Mouse (Mus musculus) C2C12 (cell line): ENCODE results near the gene Sub1.

Source experiments
- CEBPB ChIP-seq: IDR thresholded peaks from one replicate; pipeline ENCODE4 v1.6.1; 2011; ENCODE audit warnings: low read depth, mild to moderate bottlenecking, control low read depth, moderate library complexity
- CTCF ChIP-seq: IDR thresholded peaks from one replicate; pipeline ENCODE4 v1.5.1; 2011; ENCODE audit not compliant: control insufficient read depth, insufficient read depth, insufficient read length
- FOSL1 ChIP-seq: IDR thresholded peaks from one replicate; pipeline ENCODE4 v1.8.0; 2011; ENCODE audit warnings: mild to moderate bottlenecking, low read length; ENCODE audit not compliant: poor library complexity, insufficient read depth, severe bottlenecking
- MAX ChIP-seq: IDR thresholded peaks from one replicate; pipeline ENCODE4 v1.6.1; 2011; ENCODE audit warnings: mild to moderate bottlenecking, control low read depth
- MYOD1 ChIP-seq: IDR thresholded peaks from one replicate; pipeline ENCODE4 v1.6.1; 2011; ENCODE audit warnings: low read depth; ENCODE audit not compliant: control insufficient read depth, insufficient read length
- MYOG ChIP-seq: IDR thresholded peaks from one replicate; pipeline ENCODE4 v1.6.1; 2011; ENCODE audit not compliant: control insufficient read depth, insufficient read length; ENCODE audit errors: extremely low read depth
- USF1 ChIP-seq: IDR thresholded peaks from one replicate; pipeline ENCODE4 v1.6.1; 2011; ENCODE audit warnings: low read depth, mild to moderate bottlenecking, control low read depth, moderate library complexity

DNA sequence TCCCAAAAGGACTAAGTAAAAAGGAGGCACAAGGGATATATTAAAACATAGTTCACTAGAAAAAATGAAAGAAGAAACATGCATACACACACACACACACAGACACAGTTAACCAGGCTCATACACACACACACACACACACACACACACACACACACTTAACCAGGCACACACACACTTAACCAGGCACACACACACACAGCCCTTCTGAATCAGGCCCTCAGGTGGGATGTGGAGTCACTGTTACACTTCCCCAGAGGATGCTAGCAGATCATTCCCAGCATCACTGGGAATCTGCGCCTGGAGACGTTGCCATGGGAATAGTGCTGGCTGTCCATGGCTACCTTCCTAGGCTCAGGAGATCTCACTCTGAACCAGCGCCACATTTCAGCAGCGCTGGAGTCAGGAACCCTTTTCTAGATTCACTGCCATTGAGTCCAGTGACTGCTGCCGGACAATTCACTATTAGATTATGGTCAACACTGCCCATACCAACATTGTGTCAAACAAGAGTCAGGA, 30.2 kb upstream of the Sub1 start:
- no peak for TF ChIP-seq USF1
- no peak for TF ChIP-seq CTCF
- TF ChIP-seq MAX, result no peak
- no peak for TF ChIP-seq MYOD1
- no peak for TF ChIP-seq CEBPB
- TF ChIP-seq MYOG, result no peak
- TF ChIP-seq FOSL1, result no peak
